Mouse (Mus musculus) gastrocnemius, postnatal 25 days (tissue): ENCODE data around the gene Pxn. TPM values are rescaled to one million over a fixed set of nuclear protein-coding genes. Genes with fewer than 3 reads are reported as not detected.
"Not testable (repeated sequence)": the region's sequence is repeated elsewhere in the genome, so short reads cannot be mapped to it uniquely, and the experiment has no call there.

Experiments used
- DNase-seq: peaks from one replicate; pipeline ENCODE4 v3.0.0; 2022
- total RNA-seq, 2 experiments: library from RNA; stranded (reverse); gene quantifications; 1 replicate in 1 of 2; 2 replicates in 1 of 2; pipeline ENCODE4 v1.2.3; 2021

Gene Pxn
- total RNA-seq, 2 experiments from 2014 or later: 70.0 to 78.1 TPM

GRCm38 (mm10) chr5:115550482-115551005, 44.1 kb downstream of the Pxn start:
- no peak for DNase-seq

- no peak for DNase-seq
These were observed 44.9 kb downstream of the Pxn start for GRCm38 (mm10) chr5:115551386-115551785.

- DNase-seq: no peak
These were observed 45.3 kb downstream of the Pxn start for GRCm38 (mm10) chr5:115551799-115552198.

GRCm38 (mm10) chr5:115553801-115554420, 47.4 kb downstream of the Pxn start:
- no peak for DNase-seq

GRCm38 (mm10) chr5:115554536-115555291, 48.2 kb downstream of the Pxn start:
- no peak for DNase-seq

- no peak for DNase-seq
These were observed 49.7 kb downstream of the Pxn start for GRCm38 (mm10) chr5:115556217-115556616.

- DNase-seq: no peak
These were observed 51.8 kb downstream of the Pxn start for GRCm38 (mm10) chr5:115558182-115558794.

GRCm38 (mm10) chr5:115559237-115560101, 53.0 kb downstream of the Pxn start, which contains the start of gene Rplp0:
Gene Rplp0 (plus strand): TSS chr5:115559467.
- peak; percentile 99 for DNase-seq

- DNase-seq: no peak
These were observed 53.9 kb downstream of the Pxn start for GRCm38 (mm10) chr5:115560336-115560905.

- no peak for DNase-seq
These were observed 57.5 kb downstream of the Pxn start for GRCm38 (mm10) chr5:115563771-115564585.

- peak; percentile 79 for DNase-seq
These were observed 58.4 kb downstream of the Pxn start, which contains the start of gene Gcn1l1 for GRCm38 (mm10) chr5:115564737-115565393. Gene Gcn1l1 (plus strand): TSS chr5:115565254.

GRCm38 (mm10) chr5:115565403-115565802, 58.9 kb downstream of the Pxn start:
- no peak for DNase-seq

GRCm38 (mm10) chr5:115568681-115569080, 62.2 kb downstream of the Pxn start:
- DNase-seq: no peak

- no peak for DNase-seq
These were observed 62.8 kb downstream of the Pxn start for GRCm38 (mm10) chr5:115569308-115569707.

GRCm38 (mm10) chr5:115569721-115570120, 63.2 kb downstream of the Pxn start:
- no peak for DNase-seq

- no peak for DNase-seq
These were observed 64.6 kb downstream of the Pxn start for GRCm38 (mm10) chr5:115571086-115571485.

- peak; percentile 39 for DNase-seq
These were observed 66.4 kb downstream of the Pxn start for GRCm38 (mm10) chr5:115572679-115573535.

- DNase-seq: peak; percentile 55
These were observed 68.5 kb downstream of the Pxn start for GRCm38 (mm10) chr5:115574992-115575391.

GRCm38 (mm10) chr5:115577686-115578085, 71.2 kb downstream of the Pxn start:
- DNase-seq: not testable (repeated sequence)
